Mouse (Mus musculus) layer of hippocampus, postnatal 36 days (tissue): ENCODE results near the gene Gas2l2. TPM values are rescaled to one million over a fixed set of nuclear protein-coding genes. Genes with fewer than 3 reads are reported as not detected.

ENCODE experiments used
- DNase-seq, 2 experiments: peaks; one replicate each; pipeline ENCODE4 v3.0.0; 2022
- total RNA-seq, 2 experiments: library from RNA; stranded (reverse); gene quantifications; 2 replicates each; pipeline ENCODE4 v1.2.3; 2021

The Gas2l2 gene
- total RNA-seq, 2 experiments from 2014 or later: 0.12 to 0.15 TPM

DNA sequence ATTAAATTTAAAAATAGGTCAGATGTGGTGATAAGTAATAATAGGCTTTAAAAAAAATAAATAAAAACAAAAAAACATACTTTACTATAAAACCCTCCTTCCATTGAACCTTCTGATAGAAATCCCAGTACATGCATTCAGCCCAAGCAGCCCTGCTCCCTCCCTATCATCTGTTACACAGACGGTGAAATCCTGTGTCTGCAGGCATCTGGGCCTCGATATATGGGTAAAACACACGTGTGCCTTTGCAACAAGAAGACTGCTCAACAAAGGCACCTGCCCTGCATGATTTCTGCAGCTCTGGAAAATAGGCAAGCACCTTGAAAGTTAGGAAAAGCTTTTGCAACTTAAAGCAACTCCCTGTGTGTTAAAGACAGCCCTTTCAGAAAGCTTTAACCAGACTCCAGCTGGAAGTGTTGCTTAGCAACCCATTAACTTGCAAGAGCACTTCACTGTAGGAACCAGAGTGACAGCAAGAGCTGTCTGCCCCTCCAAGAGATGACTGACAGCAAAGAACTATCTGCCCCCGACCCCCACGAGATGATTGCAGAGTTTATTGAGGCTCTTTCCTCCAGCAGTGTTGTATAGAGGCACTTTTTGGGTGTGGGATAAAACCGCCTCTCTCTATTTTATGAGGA is 34.3 kb downstream of the Gas2l2 start:
- DNase-seq: no peak

DNA sequence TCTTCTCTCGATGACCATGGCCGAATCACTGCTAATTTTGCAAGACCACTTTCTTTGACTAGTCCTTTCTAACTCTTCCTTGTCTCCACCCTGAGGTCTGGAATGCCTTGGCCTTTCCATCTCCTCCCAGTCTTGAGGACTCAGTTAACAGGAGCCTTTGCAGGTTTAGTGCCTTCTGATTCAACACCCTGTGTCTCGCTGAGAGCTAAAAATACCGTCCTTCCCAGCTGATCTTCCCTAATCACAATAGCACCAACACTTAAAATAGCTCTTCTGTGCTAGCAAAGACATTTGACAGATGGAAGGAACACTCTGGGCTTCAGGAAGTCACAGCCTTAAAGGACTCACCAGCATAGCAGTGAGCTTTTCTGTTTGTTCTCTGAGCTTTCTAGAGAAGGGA is 36.2 kb downstream of the Gas2l2 start:
- DNase-seq: no peak

DNA sequence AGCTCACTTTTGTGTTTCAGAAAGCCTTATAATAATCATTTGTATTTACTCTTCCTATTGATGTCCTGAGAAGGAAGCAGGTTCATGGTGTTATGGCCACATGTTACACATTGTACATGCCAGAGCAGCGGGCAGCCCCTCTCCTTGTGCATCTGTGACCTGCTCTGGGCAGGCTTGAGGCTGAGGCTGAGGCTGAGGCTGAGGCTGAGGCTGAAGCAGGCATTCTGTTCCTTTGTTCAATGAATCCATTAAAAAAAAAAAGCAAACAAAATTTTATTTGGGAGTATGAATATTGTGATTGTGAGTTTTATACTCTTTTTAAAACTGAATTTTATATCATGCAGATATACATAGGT is 45.7 kb downstream of the Gas2l2 start:
- no peak for DNase-seq

- no peak for DNase-seq
Measured at GRCm38 (mm10) chr11:83382876-83383531, 46.3 kb downstream of the Gas2l2 start.

- DNase-seq: no peak
Measured at GRCm38 (mm10) chr11:83379745-83380341, 49.4 kb downstream of the Gas2l2 start.

Other genes starting within 250 kb of the Gas2l2 start
- gene Slfn3, start 238.1 kb downstream of the Gas2l2 start, total RNA-seq: under 1 TPM; 0.38 to 0.45 TPM
- gene Slfn14, start 142.7 kb downstream of the Gas2l2 start, total RNA-seq: not detected
- gene Ap2b1, start 130.4 kb downstream of the Gas2l2 start, total RNA-seq: 100 to 1,000 TPM; 329 to 361 TPM
- 1 to 10 TPM; 7.9 to 9.9 TPM for gene Pex12, start 126.9 kb downstream of the Gas2l2 start, total RNA-seq
- 100 to 1,000 TPM; 223 to 227 TPM for gene Rasl10b, start 20.3 kb downstream of the Gas2l2 start, total RNA-seq
- not detected for gene 1700020L24Rik, start 8.2 kb upstream of the Gas2l2 start, total RNA-seq
- 1 to 10 TPM; 2.9 to 4.0 TPM for gene Mmp28, start 33.6 kb upstream of the Gas2l2 start, total RNA-seq
- 10 to 100 TPM; 75.0 to 77.4 TPM for gene Taf15, start 43.6 kb upstream of the Gas2l2 start, total RNA-seq
- not detected for gene Heatr9, start 92.7 kb upstream of the Gas2l2 start, total RNA-seq
- not detected for gene Ccl5, start 101.1 kb upstream of the Gas2l2 start, total RNA-seq
- 1 to 10 TPM; 4.6 to 5.2 TPM for gene Ccl9, start 149.2 kb upstream of the Gas2l2 start, total RNA-seq
- 1 to 10 TPM in 1 of 2 experiments, under 1 TPM in 1; 0.82 to 2.0 TPM for gene Ccl6, start 163.6 kb upstream of the Gas2l2 start, total RNA-seq
- gene Rpl9-ps1, start 216.2 kb upstream of the Gas2l2 start, total RNA-seq: not detected
- not detected for gene Ccl3, start 219.9 kb upstream of the Gas2l2 start, total RNA-seq
- not detected for gene Ccl4, start 233.1 kb upstream of the Gas2l2 start, total RNA-seq